Mouse (Mus musculus): ENCODE measurements at regions not wholly inside any gene's neighbourhood (a gene's known extent, or its start where the extent isn't known, plus 50 kb on each side); places are given as distances from the start of the nearest gene placed in this dataset.

DNA sequence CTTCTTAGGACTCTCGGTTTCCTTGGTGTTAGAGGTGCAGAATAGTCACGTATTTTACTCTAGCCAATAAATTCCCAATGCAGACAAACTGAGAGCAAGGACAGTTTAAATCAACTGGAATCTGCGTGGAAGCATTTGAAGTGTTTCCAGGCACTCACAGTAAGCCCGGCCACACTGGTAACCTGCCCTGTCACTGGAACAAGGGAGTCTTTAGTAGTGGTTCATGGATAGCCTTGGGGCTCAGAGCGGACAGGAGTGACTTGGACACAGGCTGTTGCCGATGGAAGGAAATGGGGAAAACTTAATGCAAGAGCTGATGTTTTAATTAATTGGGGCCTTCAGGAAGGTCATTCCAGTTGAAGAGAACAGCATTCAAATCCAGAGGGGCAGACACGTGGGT is 334.4 kb upstream of the Zfp637 start:
- no peak for DNase-seq (ENCODE audit: low spot score)

DNA sequence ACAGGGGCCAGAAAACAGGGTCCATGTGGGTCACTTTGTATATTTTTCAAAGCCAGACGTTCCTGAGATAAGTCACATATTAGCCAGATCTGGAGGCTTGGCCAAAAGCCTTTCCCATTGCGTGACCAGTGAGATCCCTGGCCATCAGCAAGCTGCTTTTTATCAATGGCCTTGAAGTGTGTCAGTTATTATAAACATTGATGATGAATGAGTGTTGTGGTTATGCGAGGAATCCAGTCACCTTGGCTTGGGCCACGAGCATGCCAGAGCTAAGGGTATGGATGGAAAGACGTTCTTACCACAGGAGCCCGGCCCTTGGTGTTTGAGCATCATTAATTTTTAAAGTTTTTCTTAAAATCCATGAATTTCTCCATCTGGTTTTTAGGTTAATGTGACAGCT is 332.1 kb upstream of the Zfp637 start:
- DNase-seq (ENCODE audit: low spot score) = no peak

DNA sequence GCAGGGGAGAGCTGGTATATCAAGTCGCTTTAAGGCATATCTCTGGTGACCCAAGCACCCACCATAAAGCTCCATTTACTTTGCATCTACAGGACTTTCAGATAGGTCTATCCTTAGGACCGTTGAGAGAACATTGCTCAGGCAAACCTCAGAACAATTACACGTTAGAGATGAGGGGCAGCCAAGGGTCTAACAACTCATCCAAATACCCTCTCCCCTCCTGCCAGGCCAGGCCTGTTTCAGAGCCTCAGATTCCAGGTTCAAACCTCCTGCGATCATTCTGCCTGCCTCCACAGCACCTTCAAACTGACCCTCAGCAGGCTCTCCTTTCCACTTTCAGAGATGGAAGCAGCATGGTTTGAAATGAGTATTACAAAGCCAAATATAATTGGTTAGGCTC is 331.0 kb upstream of the Zfp637 start:
- no peak for DNase-seq (ENCODE audit: low spot score)

DNA sequence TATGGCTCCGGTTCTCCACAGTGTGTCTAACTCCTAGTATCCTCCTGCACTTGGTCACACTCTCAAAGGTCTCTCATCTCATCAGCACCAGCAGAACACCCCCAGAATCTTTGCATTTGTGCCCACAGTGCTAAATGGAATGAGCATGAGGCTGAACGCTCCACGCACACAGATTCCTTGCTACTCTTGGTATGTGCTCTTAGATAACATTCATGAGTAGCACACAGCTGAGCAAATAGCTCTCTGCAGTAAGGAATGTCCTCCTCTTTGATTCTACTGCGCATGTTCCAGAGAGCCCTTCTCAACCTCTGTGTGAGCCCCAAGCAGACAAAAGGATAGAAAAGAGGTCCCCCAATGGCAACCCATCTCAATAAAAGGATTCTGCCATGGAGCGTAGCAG is 326.1 kb upstream of the Zfp637 start:
- DNase-seq (ENCODE audit: low spot score) = no peak

DNA sequence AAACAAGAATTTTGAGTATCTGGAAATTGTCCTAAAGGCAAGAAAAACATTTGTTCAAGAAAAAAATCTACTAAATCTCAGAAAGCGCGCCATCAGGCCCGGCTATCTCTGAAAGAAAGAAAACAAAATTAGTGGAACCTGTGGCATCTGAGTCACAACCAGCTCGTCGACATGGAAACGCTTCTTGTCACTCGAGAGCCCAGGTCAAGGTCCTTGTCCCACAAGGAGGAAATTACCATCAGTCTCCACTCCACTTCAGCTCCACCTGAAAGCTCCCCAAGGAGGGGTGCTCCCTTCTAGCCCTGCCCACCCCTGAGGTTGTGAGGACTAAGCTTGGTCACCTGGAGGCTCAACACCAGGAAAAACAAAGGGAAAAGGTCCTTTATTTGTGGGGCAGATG is 324.1 kb upstream of the Zfp637 start:
- no peak for DNase-seq (ENCODE audit: low spot score)

DNA sequence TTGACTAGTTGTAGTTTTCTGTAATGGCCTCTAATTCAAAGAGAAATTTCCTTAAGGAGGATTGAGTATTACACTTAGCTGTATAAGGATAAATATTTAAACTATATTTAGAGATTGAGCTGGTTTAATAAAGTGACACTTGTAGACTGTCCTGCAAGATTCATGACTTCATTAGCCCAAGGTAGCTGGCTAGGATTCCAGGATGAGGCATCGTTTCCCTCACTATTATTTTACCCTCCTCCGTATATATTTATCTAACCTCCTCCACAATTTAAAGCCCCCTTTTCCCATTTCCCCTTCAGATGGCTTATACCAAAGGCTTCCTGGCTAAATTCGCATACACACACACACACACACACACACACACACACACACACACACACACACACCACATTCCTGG is 322.0 kb upstream of the Zfp637 start:
- no peak for DNase-seq (ENCODE audit: low spot score)

DNA sequence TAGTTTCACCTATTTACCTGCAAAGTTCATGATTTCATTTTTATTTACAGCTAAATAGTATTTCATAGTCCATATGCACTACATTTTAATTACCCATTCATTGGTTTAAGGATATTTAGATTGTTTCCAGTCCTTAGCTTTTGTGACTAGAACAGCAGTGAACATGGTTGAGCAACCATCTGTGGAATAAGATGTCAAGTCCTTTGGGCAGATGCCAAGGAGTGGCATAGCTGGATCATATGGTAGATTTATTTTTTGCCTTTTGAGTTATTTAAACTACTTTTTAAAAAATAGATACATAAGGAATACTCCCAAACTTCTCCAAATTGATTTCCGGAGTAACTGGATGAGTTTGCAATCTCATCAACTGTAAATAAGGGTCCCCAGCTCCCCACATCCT is 321.5 kb upstream of the Zfp637 start:
- no peak for DNase-seq (ENCODE audit: low spot score)

DNA sequence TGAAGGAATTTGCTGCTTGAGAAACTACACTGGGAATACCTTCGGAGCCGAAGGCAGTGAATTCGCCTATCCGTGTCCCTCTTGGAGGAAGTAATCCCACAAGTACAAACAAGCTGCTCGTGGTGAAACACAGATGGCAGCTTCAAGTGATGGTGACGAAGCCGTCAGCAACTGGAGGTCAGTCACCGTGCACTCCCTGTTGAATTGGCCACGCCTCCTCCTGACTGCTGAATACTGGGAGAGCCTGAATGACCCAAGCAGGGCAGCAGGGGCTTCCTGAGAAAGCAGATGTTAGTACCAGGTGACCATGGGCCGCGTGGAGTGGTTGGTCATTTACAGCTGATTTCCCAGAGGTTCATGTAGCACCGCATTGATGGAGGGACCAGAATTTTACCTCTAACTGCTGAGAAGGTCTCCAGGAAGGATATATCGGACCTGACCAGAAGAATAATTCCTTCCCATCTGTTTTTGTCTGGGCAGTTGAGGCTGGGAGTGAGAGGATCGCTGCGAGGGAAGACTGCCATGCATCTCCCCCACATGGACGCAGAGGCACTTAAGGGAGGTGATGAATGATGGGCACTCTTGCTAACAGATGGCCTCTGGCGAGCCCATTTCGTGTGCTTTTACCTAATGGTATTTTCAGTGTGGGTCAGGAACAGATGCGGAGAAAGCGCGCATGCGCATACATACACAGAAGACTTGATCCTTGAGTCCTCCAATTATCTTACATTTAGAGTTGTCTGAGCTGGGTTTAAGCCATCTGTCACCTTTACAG is 314.6 kb upstream of the Zfp637 start:
- no peak for DNase-seq (ENCODE audit: low spot score)

DNA sequence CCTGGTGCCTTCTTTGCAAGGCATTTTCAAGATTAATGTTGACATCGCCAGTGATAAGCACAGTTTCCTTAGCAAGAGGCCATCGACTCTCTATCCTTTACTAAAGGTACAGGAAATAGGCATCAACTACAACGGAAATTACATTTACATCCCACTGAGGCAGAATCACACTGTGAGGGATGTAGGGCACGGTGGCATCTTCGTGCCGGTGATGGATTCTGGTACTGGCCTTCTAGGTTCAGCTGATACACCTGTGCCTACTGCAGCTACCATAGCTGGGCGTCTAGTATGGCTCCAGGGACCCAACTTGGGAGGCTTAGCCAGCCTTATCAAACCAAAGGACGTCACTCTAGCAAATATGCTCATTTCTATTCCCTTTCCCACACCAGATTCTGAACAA is 313.5 kb upstream of the Zfp637 start:
- no peak for DNase-seq (ENCODE audit: low spot score)

DNA sequence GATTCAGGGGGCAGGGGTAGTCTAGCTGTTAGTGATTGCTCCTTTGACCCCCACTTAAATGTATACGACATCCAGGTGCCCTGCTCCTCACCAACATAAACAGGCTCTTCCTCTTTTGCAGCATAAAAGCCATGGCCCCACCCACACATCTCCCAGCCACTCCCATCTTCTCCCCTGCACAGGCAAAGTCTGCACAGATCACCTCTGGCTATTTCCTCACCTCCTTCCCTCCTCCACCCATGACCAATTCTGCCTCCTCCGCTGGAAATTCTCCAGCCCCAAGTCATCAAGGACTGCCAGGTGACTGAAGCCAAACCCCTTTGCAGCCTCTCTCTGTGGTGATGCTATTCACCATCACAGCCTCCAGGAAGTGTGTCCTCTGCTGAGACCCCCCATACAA is 306.8 kb upstream of the Zfp637 start:
- DNase-seq (ENCODE audit: low spot score) = no peak

DNA sequence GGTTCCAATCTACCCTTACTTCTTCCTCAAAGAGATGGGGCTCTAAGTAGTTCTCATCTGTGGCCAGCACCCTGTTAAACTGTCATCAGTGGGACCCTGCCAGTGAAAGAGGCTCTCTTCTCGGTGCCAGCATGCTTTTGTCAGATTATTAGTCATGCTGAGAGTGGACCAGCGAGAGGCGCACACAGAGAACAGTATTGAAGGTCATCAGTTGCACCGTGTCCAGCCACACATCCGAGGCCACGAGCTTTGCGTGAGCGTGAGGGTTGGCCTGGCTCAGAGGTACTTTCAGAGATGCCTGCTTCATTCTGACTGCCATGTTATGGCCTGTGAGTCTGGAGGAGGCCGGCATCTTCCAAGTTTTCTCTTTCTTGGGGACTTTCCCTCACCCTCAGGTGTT is 306.0 kb upstream of the Zfp637 start:
- no peak for DNase-seq (ENCODE audit: low spot score)

DNA sequence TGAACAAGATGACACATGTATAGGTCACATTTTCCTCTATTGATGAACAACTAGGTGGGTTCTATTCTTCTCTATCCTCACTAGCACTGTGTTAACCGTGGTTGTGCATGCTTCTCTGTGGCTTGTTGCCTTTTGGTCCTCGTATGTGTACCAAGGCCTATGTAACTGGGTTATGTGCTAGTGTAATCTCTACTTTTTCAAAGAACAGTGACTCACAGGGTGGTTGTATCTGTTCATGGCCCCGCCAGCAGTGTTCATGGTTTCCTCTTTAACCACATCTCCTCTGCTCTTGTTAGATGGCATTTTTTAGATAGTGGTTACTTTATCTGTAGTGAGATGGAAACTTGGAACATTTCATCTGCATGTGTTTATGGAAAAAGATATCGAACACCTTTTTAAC is 304.9 kb upstream of the Zfp637 start:
- no peak for DNase-seq (ENCODE audit: low spot score)

DNA sequence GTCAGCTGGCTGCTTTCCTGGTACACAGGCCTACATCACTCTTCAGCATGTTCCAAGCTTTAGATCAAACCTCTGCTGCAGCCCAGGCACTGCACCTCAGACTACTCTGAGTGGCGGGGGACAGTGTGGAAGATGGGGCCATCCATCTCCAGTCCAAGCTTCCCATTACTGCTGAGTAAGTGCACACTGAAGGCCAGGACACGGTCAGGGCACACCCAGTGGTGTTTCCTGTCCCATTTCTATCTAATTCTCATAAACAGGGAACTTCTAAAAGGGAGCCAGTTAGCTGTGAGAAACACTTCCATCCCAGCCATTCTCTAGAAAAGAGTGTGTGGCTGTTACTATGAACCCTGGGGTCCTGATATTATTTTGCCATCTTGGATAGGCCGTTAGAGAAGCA is 298.5 kb upstream of the Zfp637 start:
- DNase-seq (ENCODE audit: low spot score) = no peak

DNA sequence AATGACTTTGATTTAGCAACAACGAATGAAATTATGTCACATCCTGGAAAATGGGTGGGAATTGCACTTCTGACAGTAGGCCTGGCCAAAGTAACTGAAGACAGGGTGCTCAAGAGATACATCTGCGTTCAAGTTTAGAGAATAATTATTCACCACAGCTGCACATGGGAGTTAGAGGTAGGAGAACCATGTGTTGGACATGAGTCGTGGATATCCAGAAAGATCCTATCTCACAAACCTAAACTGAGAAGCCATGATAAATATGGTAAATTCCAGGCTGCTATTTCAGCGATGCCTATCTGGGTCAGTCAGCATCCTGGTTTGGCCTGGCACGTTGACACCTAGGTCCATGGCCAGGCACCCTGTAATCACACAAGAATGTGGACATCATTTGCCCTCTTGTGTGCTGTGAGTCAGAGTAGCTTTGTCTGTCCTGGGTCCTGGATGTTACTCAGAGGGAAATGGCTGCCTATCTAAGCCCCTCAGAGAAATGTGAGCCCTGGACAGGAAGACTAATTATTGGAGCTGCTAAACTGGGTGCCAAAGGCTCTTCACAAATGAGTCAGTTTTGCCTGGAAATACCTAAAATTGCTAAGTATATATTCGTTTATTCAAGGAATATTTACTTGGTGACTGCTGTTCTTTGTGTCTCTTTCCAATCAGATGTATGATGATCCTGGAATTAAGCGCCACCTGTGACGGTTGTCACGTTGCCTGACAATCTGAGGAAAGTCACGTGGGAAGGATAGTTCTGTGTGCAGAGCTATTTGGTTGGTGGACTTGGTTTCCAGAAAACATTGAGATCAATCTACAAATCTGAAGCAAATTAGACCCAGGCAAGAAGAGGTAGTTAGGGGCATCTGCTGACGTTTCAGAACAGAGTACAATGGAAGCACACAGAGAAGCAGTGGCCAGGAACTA is 296.4 kb upstream of the Zfp637 start:
- DNase-seq (ENCODE audit: low spot score) = no peak

DNA sequence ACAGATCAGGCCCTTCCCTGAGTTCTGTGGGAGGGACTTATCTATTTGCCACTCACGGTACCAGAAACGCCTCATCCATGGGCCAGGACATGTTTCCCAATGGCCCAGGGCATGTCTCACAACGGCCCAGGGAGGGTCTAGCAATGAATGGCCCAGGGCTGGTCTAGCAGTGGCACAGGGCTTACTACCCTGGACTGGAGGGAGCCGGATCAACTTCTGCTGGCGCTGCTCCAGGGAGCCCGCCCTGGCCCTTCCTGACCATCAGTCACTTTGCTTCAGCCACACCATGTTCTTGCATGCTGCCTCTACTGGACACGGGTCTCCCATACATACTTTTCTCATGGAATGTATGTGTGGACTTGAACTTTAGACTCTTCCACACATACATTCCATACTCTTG is 290.1 kb upstream of the Zfp637 start:
- DNase-seq (ENCODE audit: low spot score) = no peak

DNA sequence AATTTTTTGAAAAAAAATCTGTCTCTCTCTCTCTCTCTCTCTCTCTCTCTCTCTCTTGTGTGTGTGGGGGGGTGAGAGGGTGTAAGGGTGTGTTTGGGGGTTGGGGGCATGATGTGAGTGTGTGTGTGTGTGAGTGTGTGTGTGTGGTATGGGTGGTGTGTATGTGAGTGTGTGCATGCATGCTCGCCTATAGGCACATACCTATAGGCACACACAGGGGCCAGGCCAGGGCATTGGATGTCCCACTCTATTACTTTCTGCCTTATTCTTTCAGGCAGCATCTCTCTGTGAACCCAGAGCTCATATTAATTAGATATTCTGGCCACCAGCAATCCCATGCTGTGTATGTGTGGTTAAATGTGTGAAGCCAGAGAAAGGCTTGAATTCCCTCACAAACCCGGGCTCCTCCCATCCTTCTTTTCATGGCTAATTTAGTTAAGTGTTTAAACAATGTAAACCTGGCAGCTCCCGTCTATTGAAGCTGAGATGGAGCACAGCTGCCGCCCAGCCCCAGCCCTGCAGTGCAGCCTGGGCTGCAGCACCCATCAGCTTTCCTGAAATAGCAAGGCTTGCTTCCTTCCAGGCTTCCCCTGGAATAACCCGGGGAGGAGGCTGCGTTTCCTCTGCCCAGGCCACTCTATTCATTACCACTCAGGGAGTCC is 288.8 kb upstream of the Zfp637 start:
- peak; percentile 10 for DNase-seq (ENCODE audit: low spot score)

DNA sequence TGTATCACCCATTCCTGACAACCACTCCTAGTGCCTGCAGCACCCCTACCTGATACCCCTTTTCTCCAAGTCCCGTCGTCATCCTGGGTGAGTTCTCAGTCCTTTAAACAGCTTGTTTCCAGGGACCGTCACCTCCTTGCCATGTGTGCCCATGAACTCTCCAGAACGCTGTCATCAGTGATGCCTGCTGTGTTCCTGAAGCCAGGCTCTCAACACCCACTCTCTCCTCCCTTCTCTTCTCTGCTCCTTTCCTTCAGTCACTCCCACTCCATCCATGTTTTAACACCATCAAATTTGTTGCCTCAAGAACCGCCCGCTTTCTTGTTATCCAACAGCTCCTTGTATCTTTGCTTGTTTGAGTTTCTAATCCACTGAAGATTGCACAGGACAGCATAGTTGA is 277.8 kb upstream of the Zfp637 start:
- no peak for DNase-seq (ENCODE audit: low spot score)

DNA sequence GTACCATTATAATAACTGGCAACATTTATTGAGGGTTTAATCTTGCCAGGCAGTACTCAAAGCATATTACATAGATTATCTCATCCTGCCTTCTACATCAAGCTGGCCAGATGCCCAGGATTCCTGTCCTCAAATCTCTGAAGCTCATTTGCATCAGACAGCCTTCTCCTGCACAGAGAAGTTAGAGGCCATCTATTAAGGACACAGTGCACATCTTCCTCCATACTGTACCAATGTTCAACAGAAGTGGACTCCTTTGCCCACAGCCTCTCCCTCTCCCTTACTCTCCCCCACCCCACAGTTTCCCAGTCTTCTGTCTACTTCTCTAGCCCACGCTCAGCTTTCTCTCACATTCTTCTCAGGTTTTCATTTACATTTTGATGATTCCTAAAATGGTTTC is 277.3 kb upstream of the Zfp637 start:
- no peak for DNase-seq (ENCODE audit: low spot score)

DNA sequence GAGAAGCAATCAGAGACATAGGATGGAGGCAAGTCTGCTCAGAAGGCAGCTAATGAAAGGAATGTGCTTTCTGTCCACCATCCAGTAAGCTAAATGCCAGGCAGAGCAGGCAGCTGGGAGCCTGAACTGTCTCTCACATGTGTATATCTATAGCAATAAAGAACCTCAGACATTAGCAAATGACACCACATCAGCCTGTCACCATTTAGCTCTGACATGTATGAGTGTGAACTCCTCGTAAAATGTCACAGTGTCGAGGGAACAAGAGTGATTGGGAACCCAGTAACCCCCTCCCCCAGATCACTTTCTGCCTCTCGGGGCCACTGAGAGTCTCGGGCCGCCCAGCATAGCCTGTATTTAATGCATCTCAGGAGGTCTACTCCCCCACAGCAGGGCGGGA is 274.2 kb upstream of the Zfp637 start:
- DNase-seq (ENCODE audit: low spot score) = no peak

DNA sequence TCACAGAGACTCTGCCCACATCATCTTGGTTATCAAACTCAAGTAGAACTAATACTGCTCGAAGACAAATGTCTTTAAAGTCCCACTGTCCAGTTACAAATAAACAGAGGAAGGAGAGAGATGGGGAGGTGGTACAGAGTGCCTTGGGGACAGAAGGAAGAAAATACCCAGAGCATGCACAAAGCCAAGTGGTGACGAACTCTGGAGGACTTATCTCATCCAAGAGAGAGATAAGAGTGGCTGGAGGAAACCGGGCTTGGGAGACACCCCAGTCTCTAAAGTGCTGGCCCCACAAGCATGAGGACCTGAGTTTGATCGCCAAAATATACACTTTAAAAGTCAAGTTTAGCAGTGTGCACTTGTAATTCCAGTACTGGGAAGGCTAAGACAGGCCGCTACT is 273.3 kb upstream of the Zfp637 start:
- DNase-seq (ENCODE audit: low spot score) = no peak

DNA sequence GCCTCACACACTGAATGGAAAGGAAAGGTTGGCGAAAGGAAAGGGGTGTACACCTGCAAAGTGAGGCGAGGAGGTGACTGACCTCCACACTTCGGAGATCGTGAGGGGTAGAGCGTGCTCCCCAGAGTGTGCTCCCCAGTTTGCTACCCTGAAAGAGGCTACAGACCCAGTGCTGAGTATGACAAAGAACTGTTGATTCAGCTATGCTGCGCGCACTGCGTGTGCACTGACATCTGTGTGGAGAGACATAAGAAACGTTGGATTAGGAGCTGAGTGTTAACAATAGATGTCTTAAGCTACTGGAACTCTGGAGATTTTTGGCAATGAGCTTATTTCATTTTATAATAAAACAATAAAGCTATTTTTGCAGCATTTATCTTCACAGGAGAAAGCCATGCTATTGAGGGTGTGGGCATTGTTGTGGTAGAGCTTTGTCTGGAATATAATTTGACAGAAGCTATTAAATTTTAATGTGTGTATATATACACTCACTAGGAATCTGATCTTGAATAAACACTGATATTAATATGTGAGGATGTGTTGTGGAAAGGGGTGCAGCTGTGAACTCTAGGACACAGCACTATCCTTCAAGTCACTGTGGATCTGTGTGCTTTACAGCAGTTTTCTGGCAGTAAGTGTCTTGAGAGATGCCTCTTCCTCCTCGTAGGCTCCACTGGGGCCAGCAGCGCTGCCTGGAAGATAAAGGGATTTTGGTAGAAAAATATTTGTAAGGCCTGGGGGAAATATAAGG is 271.2 kb upstream of the Zfp637 start:
- DNase-seq (ENCODE audit: low spot score) = no peak

DNA sequence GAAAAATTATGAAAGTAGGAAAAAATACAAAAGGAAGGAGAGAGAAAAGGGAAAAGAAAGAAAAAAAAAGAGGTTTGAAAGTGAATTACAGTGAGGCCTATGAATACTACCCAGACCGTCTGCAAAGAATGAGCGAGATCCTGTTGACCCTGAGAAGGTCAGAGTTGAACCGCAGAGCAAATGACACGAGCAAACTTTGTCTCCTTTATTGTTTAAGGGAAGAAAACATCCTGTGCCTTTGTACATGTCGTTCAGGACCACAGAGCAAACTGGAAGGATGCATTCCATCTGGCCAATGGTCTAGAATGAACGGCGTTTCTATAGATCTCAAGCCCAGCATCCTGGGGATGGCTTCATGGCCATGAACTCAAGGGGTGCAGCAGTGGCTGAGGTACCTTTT is 270.6 kb upstream of the Zfp637 start:
- no peak for DNase-seq (ENCODE audit: low spot score)
